Mouse (Mus musculus) skeletal muscle tissue, adult 2 months (tissue): ENCODE data around the gene Rbfox3.
A peak's percentile ranks its signal among the peaks of the same experiment; 100 is the strongest.

Source experiments
- DNase-seq: peaks from one replicate; pipeline ENCODE4 v3.0.0-alpha.2; 2012; ENCODE audit warnings: low read depth, low spot score

Rbfox3 gene

GRCm38 (mm10) chr11:118729373-118729772, 182.0 kb downstream of the Rbfox3 start:
- DNase-seq = no peak

GRCm38 (mm10) chr11:118728797-118729196, 182.6 kb downstream of the Rbfox3 start:
- DNase-seq = no peak

- DNase-seq = peak; percentile 27
Measured at GRCm38 (mm10) chr11:118728083-118728551, 183.3 kb downstream of the Rbfox3 start.

GRCm38 (mm10) chr11:118726430-118726829, 185.0 kb downstream of the Rbfox3 start:
- DNase-seq = no peak

- DNase-seq = no peak
Measured at GRCm38 (mm10) chr11:118724423-118724822, 187.0 kb downstream of the Rbfox3 start.

- DNase-seq = no peak
Measured at GRCm38 (mm10) chr11:118723166-118723565, 188.2 kb downstream of the Rbfox3 start.

- DNase-seq = no peak
Measured at GRCm38 (mm10) chr11:118721898-118722297, 189.5 kb downstream of the Rbfox3 start.

GRCm38 (mm10) chr11:118714601-118715524, 196.5 kb downstream of the Rbfox3 start:
- no peak for DNase-seq

GRCm38 (mm10) chr11:118712761-118713160, 198.6 kb downstream of the Rbfox3 start:
- DNase-seq = no peak

GRCm38 (mm10) chr11:118712058-118712457, 199.3 kb downstream of the Rbfox3 start:
- no peak for DNase-seq

- DNase-seq = no peak
Measured at GRCm38 (mm10) chr11:118710035-118710434, 201.4 kb downstream of the Rbfox3 start.

- DNase-seq = no peak
Measured at GRCm38 (mm10) chr11:118696226-118696930, 215.0 kb downstream of the Rbfox3 start.

- DNase-seq = no peak
Measured at GRCm38 (mm10) chr11:118693276-118693675, 218.1 kb downstream of the Rbfox3 start.

- DNase-seq = no peak
Measured at GRCm38 (mm10) chr11:118690262-118690661, 221.1 kb downstream of the Rbfox3 start.

- no peak for DNase-seq
Measured at GRCm38 (mm10) chr11:118685397-118685796, 226.0 kb downstream of the Rbfox3 start.

GRCm38 (mm10) chr11:118684665-118685064, 226.7 kb downstream of the Rbfox3 start:
- no peak for DNase-seq

- no peak for DNase-seq
Measured at GRCm38 (mm10) chr11:118680699-118681098, 230.7 kb downstream of the Rbfox3 start.

- no peak for DNase-seq
Measured at GRCm38 (mm10) chr11:118679736-118680410, 231.5 kb downstream of the Rbfox3 start.

GRCm38 (mm10) chr11:118678515-118679104, 232.8 kb downstream of the Rbfox3 start:
- no peak for DNase-seq

- DNase-seq = no peak
Measured at GRCm38 (mm10) chr11:118677277-118677676, 234.1 kb downstream of the Rbfox3 start.

GRCm38 (mm10) chr11:118676364-118676763, 235.0 kb downstream of the Rbfox3 start:
- DNase-seq = no peak

GRCm38 (mm10) chr11:118671958-118672357, 239.4 kb downstream of the Rbfox3 start:
- no peak for DNase-seq
